Mouse (Mus musculus) T-helper 2 cell (primary cell): ENCODE data around the gene Rgmb.

Experiments
- in situ Hi-C: fragments of 300-600 bp; cut with MboI, MseI; formaldehyde crosslinking; loops from one replicate; pipeline ENCODE4 v1.15.1; 2025; ENCODE audit warnings: high pct_unique_total_duplicates

Gene Rgmb

DNA sequence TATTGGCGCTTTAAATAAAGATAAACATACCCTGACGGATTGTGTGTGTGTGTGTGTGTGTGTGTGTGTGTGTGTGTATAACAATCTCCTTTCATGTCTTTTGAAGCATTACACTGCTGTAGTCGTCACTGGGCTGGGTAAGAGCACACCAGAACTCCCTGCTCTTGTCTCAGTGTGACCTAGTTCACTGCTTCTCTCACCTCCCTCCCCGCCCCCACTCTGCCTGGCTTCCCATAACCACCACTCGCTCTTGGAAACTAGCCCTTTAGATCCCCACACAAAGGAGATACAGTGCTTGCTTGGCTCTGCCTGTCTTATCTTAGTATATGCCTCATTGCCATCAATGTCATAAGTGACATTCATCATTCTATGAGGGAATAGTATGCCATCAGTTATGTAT lies 54.5 kb downstream of the Rgmb start:
- in situ Hi-C loops: loop anchor here (25.0 kb wide), 1 partner anchor 1111 kb away; no protein-coding TSS in a partner anchor

- in situ Hi-C loops: loop anchor here (25.0 kb wide), 1 partner anchor 1113 kb away; no protein-coding TSS in a partner anchor
Observed at GRCm38 (mm10) chr17:15774565-15775215, 56.1 kb downstream of the Rgmb start.

GRCm38 (mm10) chr17:15773956-15774355 lies 56.9 kb downstream of the Rgmb start:
- in situ Hi-C loops: no loop called here

DNA sequence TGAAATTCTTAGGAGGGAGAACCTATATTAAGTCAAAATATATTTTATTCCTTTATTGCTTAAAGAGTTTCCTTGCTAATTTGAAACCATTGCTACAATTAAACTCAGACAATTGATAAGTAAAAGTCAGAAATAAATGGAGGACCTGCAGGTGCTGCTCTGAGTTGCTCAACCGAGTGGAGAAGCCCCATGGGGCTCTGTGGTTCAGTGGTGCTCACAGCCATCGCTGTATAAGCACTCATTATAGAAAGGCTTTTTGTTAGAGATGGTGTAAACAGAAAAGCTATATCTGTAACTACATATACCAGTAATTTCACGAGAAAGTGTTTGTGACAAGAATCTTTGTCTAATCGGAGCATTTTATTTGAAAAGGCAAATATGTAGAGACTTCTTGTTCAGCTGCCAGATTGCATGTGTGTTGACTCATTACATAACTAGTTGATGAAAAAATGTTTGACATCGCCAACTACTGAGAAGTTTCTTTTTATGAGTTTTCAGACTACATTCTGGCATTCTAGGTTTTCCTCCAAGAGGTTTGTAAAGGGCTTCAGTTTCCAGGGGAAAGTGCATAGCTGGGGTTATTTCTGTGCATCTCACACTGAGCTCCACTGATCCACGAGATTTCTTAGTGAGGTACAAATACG lies 61.6 kb downstream of the Rgmb start:
- in situ Hi-C loops: no loop called here

DNA sequence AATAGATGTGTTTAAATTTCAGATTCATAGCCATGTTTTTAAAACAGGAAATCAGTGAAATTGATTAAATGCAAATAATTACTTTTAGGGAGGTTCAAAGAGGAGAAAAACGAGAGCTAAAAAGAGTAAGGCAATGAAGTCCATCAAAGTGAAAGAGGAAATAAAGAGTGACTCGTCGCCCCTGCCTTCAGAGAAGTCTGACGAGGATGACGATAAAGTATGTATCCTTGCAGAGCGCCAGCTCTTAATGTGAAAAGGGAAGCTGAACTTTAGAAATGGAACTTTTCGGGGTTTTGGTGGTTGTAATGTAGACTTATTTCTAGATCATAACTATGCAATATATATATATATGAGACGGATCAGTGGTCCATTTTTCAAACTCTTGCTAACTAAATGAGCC lies 69.6 kb downstream of the Rgmb start:
- in situ Hi-C loops: loop anchor here (5.0 kb wide), 1 partner anchor 34 kb away; no protein-coding TSS in a partner anchor
